Mouse (Mus musculus) limb, embryonic 14.5 days (tissue): ENCODE results near the gene Ddx41. TPM values are rescaled to one million over a fixed set of nuclear protein-coding genes. Genes with fewer than 3 reads are reported as not detected.
A peak's percentile ranks its signal among the peaks of the same experiment; 100 is the strongest.
"Not testable (repeated sequence)": the region's sequence is repeated elsewhere in the genome, so short reads cannot be mapped to it uniquely, and the experiment has no call there.

ENCODE experiments used
- ATAC-seq: fragments of 200-750 bp; cut with Nextera tagmentation; 2 replicates; pipeline ENCODE4 v1.8.0; 2017; ENCODE audit warnings: low read depth, moderate number of reproducible peaks, moderate TSS enrichment; ENCODE audit not compliant: low FRiP score
- DNase-seq: peaks from one replicate; pipeline ENCODE4 v3.0.0-alpha.2; 2015; ENCODE audit warnings: low spot score
- H3K27ac ChIP-seq: fragments of 300-500 bp; sonication (generic); replicated peaks from 2 replicates; pipeline ENCODE4 v1.5.1; 2014; ENCODE audit warnings: low read depth, mild to moderate bottlenecking, low read length, moderate library complexity, mixed read lengths
- H3K27me3 ChIP-seq: fragments of 300-500 bp; sonication (generic); 2 replicates; pipeline ENCODE4 v1.6.1; 2014; ENCODE audit warnings: low read length, mixed read lengths; ENCODE audit not compliant: control insufficient read depth, insufficient read depth
- H3K36me3 ChIP-seq: fragments of 300-500 bp; sonication (generic); 2 replicates; pipeline ENCODE4 v1.6.1; 2014; ENCODE audit warnings: mild to moderate bottlenecking, low read length, moderate library complexity, mixed read lengths; ENCODE audit not compliant: control insufficient read depth, insufficient read depth
- H3K4me1 ChIP-seq: fragments of 300-500 bp; sonication (generic); 2 replicates; pipeline ENCODE4 v1.6.1; 2014; ENCODE audit warnings: antibody characterized with exemption, low read length, mixed read lengths; ENCODE audit not compliant: control insufficient read depth, insufficient read depth
- H3K4me2 ChIP-seq: fragments of 300-500 bp; sonication (generic); replicated peaks from 2 replicates; pipeline ENCODE4 v1.6.1; 2014; ENCODE audit warnings: low read depth, mild to moderate bottlenecking, low read length, moderate library complexity; ENCODE audit not compliant: severe bottlenecking
- H3K4me3 ChIP-seq: fragments of 300-500 bp; sonication (generic); replicated peaks from 2 replicates; pipeline ENCODE4 v1.5.1; 2014; ENCODE audit warnings: low read length
- H3K9ac ChIP-seq: fragments of 300-500 bp; sonication (generic); 2 replicates; pipeline ENCODE4 v1.6.1; 2014; ENCODE audit warnings: mild to moderate bottlenecking, low read depth, low read length, moderate library complexity; ENCODE audit not compliant: severe bottlenecking
- H3K9me3 ChIP-seq: fragments of 300-500 bp; sonication (generic); 2 replicates; pipeline ENCODE4 v1.6.1; 2016; ENCODE audit warnings: low read length; ENCODE audit not compliant: control insufficient read depth
- POLR2A ChIP-seq: fragments of 200-500 bp; IDR thresholded peaks from 2 replicates; pipeline ENCODE4 v1.8.0; 2012; ENCODE audit warnings: inconsistent platforms, mild to moderate bottlenecking, moderate library complexity, borderline replicate concordance; ENCODE audit not compliant: insufficient read depth, insufficient read length; ENCODE audit errors: extremely low read depth
- WGBS: fragments of 180-500 bp; shearing (Covaris S2); extraction: QIAGEN DNeasy Blood & Tissue Kit; methylation state at CpG from one replicate; pipeline ENCODE4 v1.1.7; 2014; 5-methylcytosine and 5-hydroxymethylcytosine counted together
- polyA plus RNA-seq, 2 experiments: library from polyadenylated mRNA; depleted of rRNA in 1 of 2; stranded (reverse) in 1 of 2; unstranded in 1 of 2; fragments of >200 nt; fragmentation: Nextera tagmentation in 1 of 2; extraction: Ambion mirVana in 1 of 2; gene quantifications; 2 replicates each; pipeline versions ENCODE4 v1.2.1 to v1.2.3; 2012 to 2014

Gene Ddx41
- 89.3 and 92.6 TPM in 2 replicates for polyA plus RNA-seq (2012; rRNA removed)
- 59.9 and 61.6 TPM in 2 replicates for polyA plus RNA-seq (2014; fragmentation: Nextera tagmentation; extraction: Ambion mirVana)

- peak within 1 kb of the TSS; percentile 22; the same call in 1 of the 2 replicates for H3K27ac ChIP-seq
- TF ChIP-seq POLR2A = no peak
- H3K27me3 ChIP-seq = no peaks in the 10 kb centered on the region
- peak; percentile 97 for ATAC-seq
- WGBS = 4% methylated on average over 59 of the region's 70 CpGs
- H3K4me3 ChIP-seq = peak within 1 kb of the TSS; percentile 88
- H3K9me3 ChIP-seq = no peaks in the 10 kb centered on the region
- peak within 1 kb of the TSS; percentile 72 for H3K9ac ChIP-seq
- peak within 1 kb of the TSS; percentile 63 for H3K4me2 ChIP-seq
- peaks cover 78% of the 10 kb centered on the region for H3K36me3 ChIP-seq
- peak; percentile 99 for DNase-seq
- H3K4me1 ChIP-seq = peaks cover 6% of the 10 kb centered on the region; the same call in 1 of the 2 replicates
Measured at GRCm38 (mm10) chr13:55536194-55537175, at the start of gene Ddx41. Ddx41 (minus strand) TSS chr13:55536658.

GRCm38 (mm10) chr13:55578086-55578485 is 41.6 kb upstream of the Ddx41 start:
- H3K27ac ChIP-seq = no peak overlapping the region
- H3K4me2 ChIP-seq = no peak overlapping the region
- H3K27me3 ChIP-seq = no peaks in the 10 kb centered on the region
- no peak for ATAC-seq
- no peak overlapping the region for H3K9ac ChIP-seq
- H3K4me3 ChIP-seq = no peak overlapping the region
- no peak for TF ChIP-seq POLR2A
- no peaks in the 10 kb centered on the region for H3K4me1 ChIP-seq
- H3K9me3 ChIP-seq = no peaks in the 10 kb centered on the region; the same call in 1 of the 2 replicates
- 73% methylated on average over 4 of the region's 4 CpGs for WGBS
- H3K36me3 ChIP-seq = no peaks in the 10 kb centered on the region
- DNase-seq = no peak

GRCm38 (mm10) chr13:55576872-55577271 is 40.4 kb upstream of the Ddx41 start:
- not testable (repeated sequence) for H3K27ac ChIP-seq, ATAC-seq, H3K9me3 ChIP-seq, H3K4me2 ChIP-seq, H3K9ac ChIP-seq, H3K36me3 ChIP-seq, H3K4me1 ChIP-seq, H3K4me3 ChIP-seq, H3K27me3 ChIP-seq, DNase-seq
- 87% methylated on average over 7 of the region's 7 CpGs for WGBS

GRCm38 (mm10) chr13:55575932-55576331 is 39.5 kb upstream of the Ddx41 start:
- Histone ChIP-seq H3K4me2 (no peak overlapping the region), H3K36me3 (no peaks in the 10 kb centered on the region), H3K4me3 (no peak overlapping the region), H3K27ac (no peak overlapping the region), H3K4me1 (peaks cover 4% of the 10 kb centered on the region; the same call in 1 of the 2 replicates), H3K9ac (no peak overlapping the region), H3K9me3 (no peaks in the 10 kb centered on the region; the same call in 1 of the 2 replicates), H3K27me3 (no peaks in the 10 kb centered on the region)
- TF ChIP-seq POLR2A = no peak
- WGBS = 57% methylated on average over 5 of the region's 5 CpGs
- no peak for ATAC-seq
- DNase-seq = no peak

- 69% methylated on average over 5 of the region's 5 CpGs for WGBS
- no peak overlapping the region for H3K9ac ChIP-seq
- ATAC-seq (no peak), DNase-seq (no peak)
- peaks cover 1% of the 10 kb centered on the region; the same call in 1 of the 2 replicates for H3K36me3 ChIP-seq
- H3K4me2 ChIP-seq = no peak overlapping the region
- H3K27ac ChIP-seq = no peak overlapping the region
- H3K4me3 ChIP-seq = no peak overlapping the region
- H3K27me3 ChIP-seq = no peaks in the 10 kb centered on the region
- no peak for TF ChIP-seq POLR2A
- H3K4me1 ChIP-seq = peaks cover 10% of the 10 kb centered on the region
- H3K9me3 ChIP-seq = no peaks in the 10 kb centered on the region; the same call in 1 of the 2 replicates
Measured at GRCm38 (mm10) chr13:55574321-55574720, 37.9 kb upstream of the Ddx41 start.
